Mouse (Mus musculus): Measurements from ENCODE around the gene Mip. TPM values are rescaled to one million over a fixed set of nuclear protein-coding genes. Genes with fewer than 3 reads are reported as not detected.
"Not testable (repeated sequence)": the region's sequence is repeated elsewhere in the genome, so short reads cannot be mapped to it uniquely, and the experiment has no call there.

Mip gene
- total RNA-seq, 2 experiments from 2014 or later: not detected

DNA sequence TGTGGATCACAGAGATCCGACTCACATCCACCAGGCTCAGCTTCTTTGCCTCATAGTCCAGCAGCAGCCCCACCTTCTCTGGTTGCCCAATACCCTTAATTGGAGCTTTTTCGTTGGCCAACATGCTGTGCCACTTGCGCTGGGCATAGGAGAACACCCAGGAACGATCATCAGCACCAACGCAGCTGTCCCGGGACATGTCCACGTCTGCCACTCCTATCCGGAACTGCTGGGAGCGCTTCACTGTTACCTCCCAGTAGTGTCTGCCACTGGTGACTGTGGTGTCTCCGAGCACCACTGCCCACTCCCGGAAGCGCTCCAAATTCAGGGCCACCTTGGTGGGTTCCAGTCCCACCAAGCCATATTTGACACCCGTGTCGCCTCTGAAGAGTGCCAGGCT is 14.7 kb upstream of the Mip start:
- no peak for DNase-seq (ENCODE audit: low spot score in 2 of 2)

DNA sequence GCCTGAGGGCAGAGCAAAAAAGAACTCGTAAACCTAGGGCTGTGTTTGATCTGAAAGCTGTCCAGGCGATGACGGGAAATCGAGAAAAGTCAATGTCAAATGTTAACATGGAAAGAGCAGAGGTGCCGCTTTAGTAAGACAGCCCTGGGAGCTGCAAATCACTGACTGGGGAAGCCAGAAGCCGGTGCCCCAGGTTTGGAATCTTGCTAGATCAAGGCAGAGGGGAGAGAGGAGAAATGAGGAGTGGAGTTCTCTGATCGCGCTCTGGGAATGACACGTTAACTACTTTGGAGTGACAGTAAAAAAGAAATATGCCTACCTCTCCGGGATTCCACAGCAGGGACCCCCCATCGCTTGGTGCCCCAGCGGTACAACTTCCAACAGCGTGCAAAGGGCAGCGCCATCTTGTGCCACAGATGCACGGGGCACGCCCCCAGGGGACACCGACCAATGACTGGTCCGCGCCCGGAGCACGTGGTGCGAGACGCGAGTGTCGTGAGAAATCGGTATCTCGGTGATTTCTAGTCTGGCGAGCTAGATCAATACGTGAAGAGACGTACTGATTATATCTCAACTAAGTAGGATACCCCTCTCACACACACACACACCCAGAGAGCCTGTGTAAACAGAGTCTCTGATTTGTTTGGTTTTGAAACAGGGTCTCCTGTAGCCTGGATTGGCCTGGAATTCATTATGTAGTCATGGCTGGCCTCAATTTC is 14.1 kb upstream of the Mip start, which contains the start of gene Spryd4:
Gene Spryd4 (minus strand): TSS at position 418 of the 719 bp plus-strand sequence.
- peak; percentile 81 to 85 for DNase-seq (ENCODE audit: low spot score in 2 of 2)

DNA sequence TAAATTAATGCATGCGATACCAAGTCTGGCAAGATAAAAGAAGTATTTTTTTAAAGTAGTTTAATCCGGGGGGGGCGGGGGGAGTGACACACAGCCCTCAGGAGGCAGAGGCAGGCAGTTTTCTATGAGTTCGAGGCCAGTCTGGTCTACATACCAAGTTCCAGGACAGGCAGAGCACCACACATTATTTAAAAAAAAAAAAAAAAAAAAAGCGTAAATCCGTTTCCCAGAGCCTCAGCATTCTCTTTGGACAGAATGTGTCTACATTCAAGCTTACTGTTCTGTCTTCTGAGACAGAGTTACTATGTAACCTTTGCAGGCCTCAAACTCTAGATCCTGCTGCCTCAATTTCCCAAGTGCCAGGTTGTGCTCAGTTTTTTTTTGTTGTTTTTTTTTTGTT is 13.5 kb upstream of the Mip start:
- DNase-seq (ENCODE audit: low spot score in 2 of 2): no peak

DNA sequence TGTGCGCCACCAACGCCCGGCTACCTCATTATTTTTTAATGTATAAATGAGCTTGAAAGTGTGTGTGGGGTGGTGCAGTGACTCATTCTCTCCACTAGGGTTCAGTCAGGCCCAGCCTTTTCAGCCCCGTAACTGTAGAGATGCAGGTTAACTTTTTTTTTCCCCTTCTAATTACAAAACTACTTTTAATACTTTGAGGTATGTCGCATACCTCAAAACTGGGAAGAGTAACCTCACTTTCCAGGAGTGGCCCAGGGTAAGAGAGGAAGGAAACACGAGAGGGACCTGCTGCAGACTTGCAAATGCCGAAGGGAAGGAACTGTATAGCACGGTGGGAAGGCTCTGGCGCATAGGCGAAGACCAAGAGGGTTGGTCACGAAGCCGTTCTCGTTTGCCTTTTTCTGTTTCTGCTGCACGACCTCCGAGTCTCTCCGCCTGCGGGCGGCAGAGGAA is 12.7 kb upstream of the Mip start:
- DNase-seq (ENCODE audit: low spot score in 2 of 2): no peak

DNA sequence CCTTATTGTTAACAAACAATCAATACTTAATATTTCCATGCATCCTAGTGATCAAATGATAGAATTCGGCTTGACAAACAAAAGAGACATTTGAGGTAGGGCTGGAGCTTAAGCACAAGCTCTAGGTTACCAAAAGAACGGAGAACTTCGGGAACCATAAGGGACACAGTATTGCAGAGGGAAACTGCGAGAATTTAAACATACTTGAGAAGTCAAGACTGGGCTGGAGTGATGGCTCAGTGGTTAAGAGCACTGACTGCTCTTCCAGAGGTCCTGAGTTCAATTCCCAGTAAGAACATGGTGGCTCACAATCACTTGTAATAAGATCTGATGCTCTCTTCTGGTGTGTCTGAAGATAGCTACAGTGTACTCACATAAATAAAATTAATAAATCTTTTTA is 11.5 kb upstream of the Mip start:
- DNase-seq (ENCODE audit: low spot score in 2 of 2): not testable (repeated sequence)

DNA sequence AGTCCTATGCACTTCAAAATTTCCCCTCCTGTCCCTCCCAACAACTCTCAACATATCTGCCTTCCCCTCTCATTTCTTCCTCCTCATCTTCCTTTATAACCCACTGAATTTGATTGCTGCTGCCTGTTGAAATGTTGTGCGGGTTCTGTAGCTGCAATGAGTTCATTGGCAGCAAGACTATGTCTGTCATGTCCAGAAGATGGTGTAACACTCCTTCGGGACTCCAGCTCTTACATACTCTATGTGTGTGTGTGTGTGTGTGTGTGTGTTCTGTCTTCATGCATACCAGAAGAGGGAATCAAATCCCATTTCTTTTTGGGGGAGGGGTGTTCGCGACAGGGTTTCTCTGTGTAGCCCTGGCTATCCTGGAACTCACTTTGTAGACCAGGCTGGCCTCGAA is 10.7 kb upstream of the Mip start:
- no peak for DNase-seq (ENCODE audit: low spot score in 2 of 2)

DNA sequence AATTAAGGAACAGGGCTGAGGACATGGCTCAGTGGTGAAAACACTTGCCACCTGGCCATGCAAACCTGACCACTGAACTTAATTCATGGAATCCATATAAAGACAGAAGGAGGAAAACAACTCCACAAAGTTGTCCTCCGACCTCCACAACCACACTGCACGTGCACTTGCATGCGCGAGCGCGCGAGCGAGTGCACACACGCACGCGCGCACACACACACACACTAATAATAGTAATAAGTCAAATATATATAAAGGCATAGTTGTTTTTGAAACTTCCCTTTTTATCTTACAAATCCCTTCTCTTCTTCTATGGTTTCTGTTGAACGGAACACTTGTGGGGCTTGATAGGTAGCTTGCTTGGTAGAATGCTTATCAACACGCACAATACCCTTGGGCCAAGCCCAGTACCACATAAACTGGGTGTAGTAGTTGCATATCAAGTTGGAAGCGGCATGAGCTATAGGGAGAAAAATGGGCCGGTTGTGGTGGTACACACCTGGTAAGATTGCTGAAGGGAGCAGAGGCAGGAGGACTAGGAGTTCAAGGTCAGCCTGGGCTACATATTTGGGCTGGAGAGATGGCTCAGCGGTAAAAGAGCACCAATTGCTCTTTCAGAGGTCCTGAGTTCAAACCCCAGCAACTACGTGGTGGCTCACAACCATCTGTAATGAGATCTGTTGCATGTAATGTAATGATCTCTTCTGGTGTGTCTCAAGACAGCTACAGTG is 7.1 kb upstream of the Mip start:
- no peak for DNase-seq (ENCODE audit: low spot score in 2 of 2)

DNA sequence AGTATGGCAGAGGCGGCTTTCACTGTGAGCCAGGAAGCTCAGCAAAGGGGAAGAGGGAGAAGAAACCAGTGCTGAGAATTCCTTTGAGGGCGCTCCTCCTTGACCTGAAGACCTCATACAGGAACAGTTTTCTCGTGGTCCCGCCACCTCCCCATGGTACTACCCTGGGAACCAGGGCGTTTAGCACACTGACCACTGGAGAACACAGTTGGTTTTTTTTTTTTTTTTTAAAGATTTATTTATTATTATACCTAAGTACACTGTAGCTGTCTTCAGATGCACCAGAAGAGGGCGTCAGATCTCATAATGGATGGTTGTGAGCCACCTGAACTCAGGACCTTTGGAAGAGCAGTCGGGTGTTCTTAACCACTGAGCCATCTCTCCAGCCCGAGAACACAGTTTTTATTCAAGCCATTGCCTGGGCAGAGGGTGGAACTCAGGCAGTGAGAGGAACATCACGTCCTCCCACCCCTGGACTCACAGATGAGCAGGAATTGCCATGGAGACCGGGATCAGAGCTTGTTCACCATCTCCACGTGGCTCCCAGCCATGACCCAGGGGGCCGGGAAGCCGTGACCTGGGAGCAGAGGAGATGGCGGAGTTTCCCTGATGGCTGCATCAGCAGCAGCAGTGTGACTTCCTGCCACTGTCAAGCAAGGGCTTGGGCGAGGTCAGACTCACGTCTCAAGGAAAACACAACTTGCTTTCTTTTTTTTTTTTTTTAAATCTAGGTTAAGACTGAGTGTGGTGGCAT is 3.9 kb upstream of the Mip start:
- DNase-seq (ENCODE audit: low spot score in 2 of 2): no peak

DNA sequence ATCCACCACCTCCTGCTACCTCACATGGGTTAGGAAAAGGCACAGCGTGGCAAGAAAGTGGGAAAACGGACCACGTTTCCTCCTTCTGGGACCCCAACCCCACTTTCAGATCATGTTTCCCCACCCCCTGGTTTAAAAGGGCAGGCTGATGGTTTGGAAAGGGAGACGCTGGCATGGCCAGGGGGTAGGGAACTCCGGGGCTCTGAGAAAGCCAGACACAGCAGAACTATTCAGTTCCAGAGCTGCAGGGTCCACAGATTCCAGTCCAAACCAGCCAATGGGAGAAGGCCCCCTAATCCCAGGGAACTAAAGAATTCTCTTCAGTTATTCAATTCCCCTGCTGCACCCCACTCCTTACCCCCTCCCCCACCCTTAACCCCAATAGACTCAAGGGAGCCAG is 574 bp upstream of the Mip start:
- DNase-seq (ENCODE audit: low spot score in 2 of 2): no peak

DNA sequence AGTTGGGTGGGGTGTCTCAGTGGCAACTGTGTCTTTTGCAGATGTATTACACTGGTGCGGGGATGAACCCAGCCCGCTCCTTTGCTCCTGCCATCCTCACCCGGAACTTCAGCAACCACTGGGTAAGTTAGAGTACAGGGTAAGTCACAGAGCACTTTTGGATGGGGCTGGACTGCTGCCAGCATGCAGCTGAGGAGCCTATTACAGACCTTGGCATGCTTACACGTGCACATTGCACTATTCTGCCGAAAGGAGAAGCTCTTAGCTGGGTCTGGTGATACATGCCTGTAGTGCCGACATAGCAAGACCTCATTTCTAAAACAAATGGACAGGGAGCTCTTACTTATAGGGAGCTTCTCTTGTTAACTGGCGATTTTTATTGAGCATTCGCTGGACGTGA is 2.0 kb downstream of the Mip start:
- no peak for DNase-seq (ENCODE audit: low spot score in 2 of 2)

DNA sequence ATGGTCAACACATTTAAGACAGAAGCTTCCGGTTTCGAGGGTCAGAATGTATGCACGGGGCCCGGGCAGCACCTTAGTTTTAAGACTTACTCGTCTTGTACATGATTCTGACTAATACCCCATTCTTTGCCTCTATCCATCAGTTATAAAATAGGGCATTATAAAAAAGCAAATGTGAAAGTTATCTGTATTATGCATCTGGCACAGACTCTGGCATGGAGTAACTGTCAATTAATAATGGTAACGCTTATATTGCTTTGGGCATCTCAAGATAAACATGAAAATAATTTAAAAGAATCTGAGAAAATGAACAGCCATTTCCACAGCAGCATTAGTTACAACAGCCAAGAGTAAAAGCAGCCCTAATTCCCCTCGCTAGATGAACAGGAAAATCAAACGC is 2.4 kb downstream of the Mip start:
- no peak for DNase-seq (ENCODE audit: low spot score in 2 of 2)

DNA sequence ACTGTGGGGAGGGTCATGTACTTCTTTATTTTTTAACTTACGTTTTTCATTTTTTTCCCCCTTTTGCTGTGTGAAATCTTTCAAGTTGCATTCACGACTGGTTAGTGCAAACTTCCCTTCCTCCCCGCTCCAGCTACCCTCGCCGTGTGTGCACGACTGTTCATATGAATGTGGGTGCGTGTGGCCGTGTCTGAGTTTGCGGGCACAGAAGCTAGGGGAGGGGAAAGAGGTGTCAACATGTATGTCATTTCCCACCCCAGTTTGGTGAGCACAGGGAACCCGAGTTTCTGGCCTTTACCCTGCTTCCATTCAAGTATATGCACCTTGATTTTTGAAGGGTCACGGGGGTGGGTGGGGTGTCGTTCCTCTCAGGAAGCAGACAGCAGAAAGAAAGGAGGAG is 4.9 kb downstream of the Mip start:
- DNase-seq (ENCODE audit: low spot score in 2 of 2): no peak

DNA sequence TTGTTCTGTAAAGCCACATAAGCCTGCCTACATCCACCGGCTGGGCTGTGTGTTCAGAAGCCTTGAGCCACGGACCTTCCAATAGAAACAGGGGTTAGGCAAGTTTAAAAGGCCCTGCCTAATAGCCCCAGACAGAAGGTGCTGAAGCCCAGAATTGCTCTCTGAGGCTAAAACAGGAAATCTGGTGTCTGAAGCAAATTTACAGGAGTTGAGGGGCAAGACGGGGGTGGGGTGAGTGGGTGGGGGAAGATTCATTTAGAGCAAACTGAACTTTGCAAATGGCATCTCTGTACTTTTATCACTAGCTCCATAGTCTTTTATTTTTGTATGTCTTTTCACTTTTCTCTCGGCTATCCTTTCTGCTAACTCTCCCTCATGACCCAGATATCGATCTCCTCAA is 5.5 kb downstream of the Mip start:
- no peak for DNase-seq (ENCODE audit: low spot score in 2 of 2)

DNA sequence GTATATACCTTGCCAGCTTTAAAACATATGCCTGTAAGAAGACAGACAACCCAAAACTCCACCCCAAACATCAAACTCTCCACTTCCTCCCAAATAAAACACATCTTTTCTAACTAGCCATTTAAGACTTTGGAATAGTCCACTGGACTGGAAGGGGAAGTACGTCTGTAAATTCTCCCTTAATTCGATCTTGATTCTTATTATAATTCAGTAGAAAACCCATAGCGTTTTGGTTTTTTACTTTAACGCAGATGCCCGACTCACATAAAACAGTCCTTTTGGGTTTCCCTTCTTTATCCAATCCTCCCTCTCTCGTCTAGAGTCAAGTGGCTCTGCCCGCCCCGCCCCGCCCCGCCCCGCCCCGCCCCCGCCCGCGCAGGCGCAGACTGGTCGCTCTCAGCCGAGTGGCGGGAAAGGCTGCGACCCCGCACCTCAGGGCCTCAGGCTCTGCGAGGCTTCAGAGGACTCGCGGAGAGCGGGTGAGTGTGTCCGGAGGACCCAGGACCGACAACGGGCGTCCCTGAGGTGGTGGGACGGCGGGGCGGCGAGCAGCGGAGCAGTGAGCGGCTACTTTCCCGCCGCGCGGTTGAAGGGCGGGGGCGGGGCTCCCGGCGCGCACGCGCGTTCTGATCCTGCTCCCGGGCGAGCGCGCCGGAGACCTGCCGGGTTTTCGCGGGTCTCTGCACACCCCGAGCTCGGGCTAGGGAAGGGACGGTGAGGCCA is 6.2 kb downstream of the Mip start, which contains the start of gene Timeless:
Gene Timeless (plus strand): TSS at position 369 of the 723 bp plus-strand sequence.
- peak; percentile 82 to 84 for DNase-seq (ENCODE audit: low spot score in 2 of 2)

DNA sequence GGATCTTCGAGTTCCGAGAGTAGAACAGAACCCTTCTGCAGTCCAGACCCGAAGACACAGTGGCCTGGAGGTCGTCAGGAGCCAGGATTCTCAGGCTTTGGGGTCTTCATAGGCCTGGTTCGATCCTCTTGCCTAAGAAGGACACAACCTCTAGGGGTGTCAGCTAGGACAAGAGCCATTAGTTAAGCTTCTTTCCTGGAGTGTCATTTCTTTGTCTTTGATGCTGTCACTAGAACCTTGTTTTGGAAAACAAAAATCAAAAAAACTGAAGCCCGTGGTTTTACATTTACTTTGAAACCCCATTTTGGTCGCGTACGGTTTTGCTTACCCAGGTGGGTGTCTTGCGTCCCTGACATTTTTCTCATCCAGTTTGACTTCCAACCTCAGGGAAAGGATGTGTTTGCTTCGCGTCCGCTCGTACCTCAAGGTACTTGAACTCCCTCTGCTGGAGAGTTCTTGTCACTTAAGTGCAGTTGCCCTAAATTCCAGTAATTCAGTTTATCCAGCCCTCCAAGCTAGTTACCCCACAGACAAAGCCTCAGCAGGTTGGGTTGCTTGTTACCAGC is 6.9 kb downstream of the Mip start:
- DNase-seq (ENCODE audit: low spot score in 2 of 2): peak in 1 of 2 experiments; percentile 25

DNA sequence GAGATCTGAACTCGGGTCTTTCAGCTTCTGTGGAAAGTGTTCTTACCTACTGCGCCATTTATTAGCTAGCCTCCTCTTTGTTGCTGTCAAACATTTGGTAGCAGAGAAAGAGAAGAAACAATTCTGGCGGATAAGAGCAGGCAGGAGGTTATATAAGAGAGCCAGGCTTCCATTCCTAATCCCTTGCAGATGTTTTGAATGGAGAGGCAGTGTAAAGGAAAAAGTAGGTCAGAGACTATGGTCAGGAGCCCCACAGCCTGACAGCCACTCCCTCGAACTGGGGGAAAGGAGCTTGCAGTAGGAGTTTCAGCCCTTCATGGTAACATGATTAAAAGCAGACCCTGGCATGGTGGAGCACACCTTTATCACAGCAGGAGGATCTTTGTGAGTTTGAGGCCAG is 10.7 kb downstream of the Mip start:
- no peak for DNase-seq (ENCODE audit: low spot score in 2 of 2)

DNA sequence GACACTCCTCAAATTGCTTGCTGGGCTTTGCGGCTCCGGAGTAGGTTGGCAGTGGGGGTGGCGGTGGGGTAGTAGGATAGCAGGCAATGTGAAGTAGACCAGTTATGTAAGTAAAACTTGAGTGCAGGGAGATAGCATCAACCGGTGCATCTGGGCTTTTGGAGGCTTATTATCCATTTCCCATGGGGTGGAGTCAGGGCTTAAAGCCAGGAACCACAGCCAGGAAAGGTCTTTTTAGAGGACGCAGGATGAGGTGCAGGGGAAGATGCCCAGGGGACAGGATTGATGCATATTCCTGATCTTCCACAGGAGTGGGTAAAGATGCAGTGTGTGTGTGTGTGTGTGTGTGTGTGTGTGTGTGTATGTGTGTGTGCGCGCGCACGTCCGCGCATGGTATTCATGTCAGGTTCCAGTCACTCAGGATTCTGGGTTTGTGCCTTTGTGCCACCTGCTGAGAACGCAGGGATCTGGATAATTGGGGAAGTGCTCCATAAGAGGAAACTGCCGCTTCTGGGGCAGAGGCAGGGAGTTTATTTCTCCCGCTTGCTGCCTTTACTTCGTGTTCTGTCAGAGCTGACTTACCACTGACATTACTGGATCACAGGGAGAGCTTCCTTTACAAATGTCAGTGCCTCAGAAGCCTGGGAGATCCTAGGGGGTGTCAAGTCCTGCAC is 12.3 kb downstream of the Mip start:
- no peak for DNase-seq (ENCODE audit: low spot score in 2 of 2)

DNA sequence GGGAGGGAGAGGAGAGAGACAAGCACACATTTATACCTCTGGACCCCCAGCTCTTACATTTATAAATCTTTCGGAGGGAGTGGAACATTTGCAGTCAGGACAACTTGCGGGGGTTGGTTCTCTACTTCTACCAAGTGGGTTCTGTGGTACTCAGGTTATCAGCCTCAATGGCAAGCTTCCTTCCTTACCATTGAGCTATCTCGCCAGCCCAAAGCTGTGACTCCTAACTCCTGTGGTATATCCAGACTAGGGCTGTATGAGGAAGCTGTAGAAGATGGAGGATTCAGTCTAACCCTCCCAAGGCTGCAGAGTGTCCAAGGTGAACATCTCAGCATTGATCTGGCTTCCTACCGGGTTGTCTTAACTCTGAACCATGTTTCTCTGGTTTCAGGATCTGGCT is 13.5 kb downstream of the Mip start:
- DNase-seq (ENCODE audit: low spot score in 2 of 2): no peak

DNA sequence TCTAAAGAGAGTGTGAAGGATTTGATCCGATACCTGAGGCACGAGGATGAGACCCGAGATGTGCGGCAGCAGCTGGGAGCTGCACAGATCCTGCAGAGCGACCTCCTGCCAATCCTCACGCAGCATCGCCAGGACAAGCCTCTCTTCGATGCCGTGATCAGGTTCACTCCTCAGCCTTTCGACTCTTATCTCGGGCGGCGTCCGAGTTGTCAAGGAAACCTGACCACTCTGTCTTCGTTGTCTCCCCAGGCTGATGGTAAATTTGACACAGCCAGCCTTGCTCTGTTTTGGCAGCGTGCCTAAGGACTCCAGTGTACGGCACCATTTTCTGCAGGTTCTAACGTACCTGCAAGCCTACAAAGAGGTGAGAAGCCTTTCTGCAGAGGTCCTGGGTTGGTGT is 14.5 kb downstream of the Mip start:
- no peak for DNase-seq (ENCODE audit: low spot score in 2 of 2)

DNA sequence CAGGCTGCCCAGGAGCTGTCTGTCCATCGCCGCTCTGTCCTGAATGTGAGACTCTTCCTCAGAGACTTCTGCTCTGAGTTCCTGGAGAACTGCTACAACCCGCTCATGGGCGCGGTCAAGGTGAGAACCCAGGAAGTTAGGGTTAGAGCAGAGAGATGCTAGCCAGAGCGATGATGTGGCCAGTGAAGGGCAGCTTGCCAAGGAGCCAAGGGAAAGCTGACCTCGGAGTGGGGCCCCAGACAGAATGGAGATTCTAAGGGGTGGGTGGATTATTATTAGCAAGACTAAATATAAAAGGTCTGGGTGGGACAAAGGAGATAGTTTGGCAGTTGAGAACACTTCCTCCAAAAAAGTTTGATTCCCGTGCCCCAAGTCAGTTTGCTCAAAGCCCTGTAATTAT is 17.6 kb downstream of the Mip start:
- DNase-seq (ENCODE audit: low spot score in 2 of 2): no peak

Measured in adrenal gland, postnatal 4 days (tissue).